22 mouse cellular contexts compared by ENCODE assay signal in the genomic region with DNA sequence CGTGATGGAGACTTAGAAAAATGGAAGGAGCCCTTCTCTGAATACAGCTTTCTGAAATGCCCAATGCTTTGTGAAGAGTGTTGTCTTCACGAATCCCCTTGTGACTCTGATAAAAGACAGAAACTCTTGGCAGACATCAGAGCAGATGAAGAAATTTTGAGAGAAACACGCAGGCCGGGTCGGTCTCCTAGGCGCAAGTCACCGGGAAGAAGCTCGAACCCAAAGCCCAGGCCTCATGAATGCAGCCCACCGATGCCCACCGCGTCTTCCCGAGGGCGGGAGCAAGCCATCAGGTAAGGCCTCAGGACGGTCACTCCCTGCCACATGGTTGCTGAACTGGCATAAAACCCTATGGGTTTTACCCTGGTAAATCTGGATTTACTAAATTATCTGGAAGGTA. TPM values are rescaled to one million over a fixed set of nuclear protein-coding genes. Genes with fewer than 3 reads are reported as not detected.
DNase-seq lines count a peak whose midpoint lies in the region; ATAC-seq and TF ChIP-seq lines count a peak whose summit lies in the region.
"Had no signal": no experiment of that assay in that cellular context is flagged by ENCODE, and none has a peak within 500 bp of the region (broad histone marks: within the 10 kb centered on the region; RNA-seq: fewer than 3 reads in every experiment).

No protein-coding gene starts in this region.

- ATAC-seq in midbrain, embryonic 11.5 days (ENCODE audit: low FRiP score), result no peak
- ATAC-seq: activated CD4-positive, CD25-positive, alpha-beta regulatory T cell, adult 4 months; forebrain, embryonic 13.5 days; forebrain, embryonic 16.5 days; intestine, postnatal 0 days had no signal

- DNase-seq in gastrocnemius, adult 2 months, result no peak
- no peak for DNase-seq in gastrocnemius, postnatal 14 days
- peak; percentile 45 for DNase-seq in midbrain, embryonic 11.5 days (ENCODE audit: low spot score, missing footprints)
- no peak for DNase-seq in midbrain, embryonic 10.5 days (ENCODE audit: low spot score)
- DNase-seq in ES-E14 (ENCODE audit: low read depth, low spot score), result no peak
- no peak for DNase-seq in layer of hippocampus, adult 9-10 months (ENCODE audit: low spot score)
- DNase-seq: B cell, adult 2 months; cerebellum, adult 11-12 months; cerebellum, adult 8-10 months; cerebellum, postnatal 10 days; cerebellum, postnatal 36 days; gastrocnemius, postnatal 25 days had no signal

- H3K9ac ChIP-seq in midbrain, embryonic 11.5 days (ENCODE audit: low read length), result no peak overlapping the region
- H3K9ac ChIP-seq in ES-E14 (ENCODE audit: insufficient read depth, low read depth, low read length, poor library complexity, severe bottlenecking), result peak overlapping the region; percentile 37; the same call in 1 of the 2 replicates
- H3K9ac ChIP-seq: forebrain, embryonic 13.5 days; hindbrain, embryonic 12.5 days; hindbrain, embryonic 15.5 days had no signal

- no peaks in the 10 kb centered on the region for H3K9me3 ChIP-seq in midbrain, embryonic 11.5 days (ENCODE audit: control insufficient read depth, low read length)
- 0 out of 2 replicates have a peak, but pooled peaks cover 5% of the 10 kb centered on the region for H3K9me3 ChIP-seq in midbrain, embryonic 10.5 days (replicated peaks)
- H3K9me3 ChIP-seq in ES-E14 (ENCODE audit: control insufficient read depth, insufficient read depth, low read depth, low read length), result no peaks in the 10 kb centered on the region
- H3K9me3 ChIP-seq: forebrain, embryonic 13.5 days; heart, embryonic 10.5 days; hindbrain, embryonic 12.5 days; hindbrain, embryonic 15.5 days had no signal

- in situ Hi-C loops in ES-E14 (cut with MboI; ENCODE audit: low sequenced_read_pairs in 2 of 2, unreplicated experiment in 2 of 2), result no loop called here

- no peak for TF ChIP-seq CTCF in gastrocnemius, adult 2 months (IDR thresholded peaks at IDR 0.05)

- intact Hi-C loops in gastrocnemius, adult 2 months (cut with DNase I), result no loop called here
- intact Hi-C loops in gastrocnemius, postnatal 14 days (cut with DNase I; ENCODE audit: low total_unique reads), result no loop called here

- H3K4me2 ChIP-seq in midbrain, embryonic 11.5 days, result no peak overlapping the region
- H3K4me2 ChIP-seq: forebrain, embryonic 13.5 days; hindbrain, embryonic 12.5 days; hindbrain, embryonic 15.5 days had no signal

- no peaks in the 10 kb centered on the region for H3K36me3 ChIP-seq in midbrain, embryonic 11.5 days (ENCODE audit: control insufficient read depth, insufficient read depth, low read length)
- no peaks in the 10 kb centered on the region for H3K36me3 ChIP-seq in midbrain, embryonic 10.5 days
- no peaks in the 10 kb centered on the region for H3K36me3 ChIP-seq in ES-E14 (ENCODE audit: control insufficient read depth, insufficient read depth, low read length, poor library complexity, severe bottlenecking)
- H3K36me3 ChIP-seq: forebrain, embryonic 10.5 days; heart, embryonic 10.5 days; hindbrain, embryonic 12.5 days; hindbrain, embryonic 15.5 days had no signal

- H3K27ac ChIP-seq in gastrocnemius, adult 2 months, result peak overlapping the region; percentile 64; the same call in 1 of the 2 replicates
- no peak overlapping the region for H3K27ac ChIP-seq in midbrain, embryonic 11.5 days (ENCODE audit: low read depth, low read length)
- H3K27ac ChIP-seq in midbrain, embryonic 10.5 days (replicated peaks), result no peak overlapping the region
- H3K27ac ChIP-seq in ES-E14 (ENCODE audit: insufficient read depth, low read depth, low read length, poor library complexity, severe bottlenecking), result no peak overlapping the region
- H3K27ac ChIP-seq: forebrain, embryonic 10.5 days; forebrain, embryonic 13.5 days; heart, embryonic 10.5 days; hindbrain, embryonic 12.5 days; hindbrain, embryonic 15.5 days had no signal

- no peaks in the 10 kb centered on the region for H3K27me3 ChIP-seq in midbrain, embryonic 11.5 days (ENCODE audit: control insufficient read depth, insufficient read depth, low read length)
- no peaks in the 10 kb centered on the region for H3K27me3 ChIP-seq in midbrain, embryonic 10.5 days (ENCODE audit: low read depth, poor library complexity, severe bottlenecking)
- H3K27me3 ChIP-seq: CH12.LX; forebrain, embryonic 13.5 days; hindbrain, embryonic 12.5 days; hindbrain, embryonic 15.5 days had no signal

- H3K4me1 ChIP-seq in midbrain, embryonic 11.5 days (ENCODE audit: control insufficient read depth, insufficient read depth, low read length), result no peaks in the 10 kb centered on the region
- peaks cover 3% of the 10 kb centered on the region; the same call in 1 of the 2 replicates for H3K4me1 ChIP-seq in midbrain, embryonic 10.5 days
- no peaks in the 10 kb centered on the region for H3K4me1 ChIP-seq in ES-E14 (ENCODE audit: control insufficient read depth in 2 of 2, insufficient read depth in 2 of 2, low read length in 2 of 2, poor library complexity in 1 of 2)
- H3K4me1 ChIP-seq: forebrain, embryonic 10.5 days; forebrain, embryonic 13.5 days; heart, embryonic 10.5 days; hindbrain, embryonic 12.5 days; hindbrain, embryonic 15.5 days had no signal

- WGBS in midbrain, embryonic 11.5 days, result 92% methylated on average over 14 of the region's 14 CpGs
- 89% methylated on average over 14 of the region's 14 CpGs for WGBS in midbrain, embryonic 10.5 days

- peak overlapping the region; percentile 43 for H3K4me3 ChIP-seq in gastrocnemius, adult 2 months
- H3K4me3 ChIP-seq in midbrain, embryonic 11.5 days (ENCODE audit: low read depth, low read length), result no peak overlapping the region
- H3K4me3 ChIP-seq in midbrain, embryonic 10.5 days, result no peak overlapping the region
- 0 out of 4 replicates have a peak overlapping the region, but pooled peaks of 1 of the 2 experiments have one; percentile 18 for H3K4me3 ChIP-seq in ES-E14 (ENCODE audit: insufficient read depth in 1 of 2, low read depth in 1 of 2, low read length in 2 of 2, poor library complexity in 1 of 2, severe bottlenecking in 1 of 2)
- H3K4me3 ChIP-seq: forebrain, embryonic 10.5 days; forebrain, embryonic 13.5 days; heart, adult 2 months; heart, embryonic 10.5 days; hindbrain, embryonic 12.5 days; hindbrain, embryonic 15.5 days had no signal

TF ChIP-seq in ES-E14, 5 proteins besides CTCF, POLR2A, EP300 and RAD21:
- TF ChIP-seq CHD2 (IDR thresholded peaks at IDR 0.05; ENCODE audit: low read depth, low read length) (no peak), HCFC1 (IDR thresholded peaks at IDR 0.05; ENCODE audit: borderline replicate concordance, insufficient read depth, low read length) (no peak), ZNF384 (IDR thresholded peaks at IDR 0.05; ENCODE audit: low read depth, low read length) (no peak), MAFK (IDR thresholded peaks at IDR 0.05; ENCODE audit: insufficient read depth, low read depth, low read length) (no peak), ZC3H11A (IDR thresholded peaks at IDR 0.05; ENCODE audit: borderline replicate concordance, low read depth, low read length) (no peak)

RNA-seq across cellular contexts. Expression of gene Fam161a, which starts 13.5 kb away (rescaled TPM):
- 1 to 10 TPM; 1.9 to 3.0 TPM for total RNA-seq in gastrocnemius, adult 2 months (2021)
- total RNA-seq in gastrocnemius, postnatal 14 days (2021), result 1 to 10 TPM; 1.7 TPM
- 3.8 and 4.0 TPM in 2 replicates for polyA plus RNA-seq in midbrain, embryonic 11.5 days (2014; fragmentation: Nextera tagmentation; extraction: Ambion mirVana)
- 1.6 and 3.1 TPM in 2 replicates for polyA plus RNA-seq in midbrain, embryonic 10.5 days (2016; fragmentation: Nextera tagmentation; extraction: Ambion mirVana)
- total RNA-seq in ES-E14 (2012; rRNA removed), result 2.7 and 3.7 TPM in 2 replicates

RNA-seq across cellular contexts. Expression of gene Cct4, which starts 30.5 kb away (rescaled TPM):
- 100 to 1,000 TPM in 1 of 2 experiments, 10 to 100 TPM in 1; 99.6 to 110 TPM for total RNA-seq in gastrocnemius, adult 2 months (2021)
- 100 to 1,000 TPM in 1 of 2 experiments, 10 to 100 TPM in 1; 93.9 to 104 TPM for total RNA-seq in gastrocnemius, postnatal 14 days (2021)
- 448 and 476 TPM in 2 replicates for polyA plus RNA-seq in midbrain, embryonic 11.5 days (2014; fragmentation: Nextera tagmentation; extraction: Ambion mirVana)
- 396 and 436 TPM in 2 replicates for polyA plus RNA-seq in midbrain, embryonic 10.5 days (2016; fragmentation: Nextera tagmentation; extraction: Ambion mirVana)
- total RNA-seq in ES-E14 (2012; rRNA removed), result 329 and 382 TPM in 2 replicates

RNA-seq across cellular contexts. Expression of gene Commd1, which starts 38.7 kb away (rescaled TPM):
- total RNA-seq in gastrocnemius, adult 2 months (2021), result 100 to 1,000 TPM in 1 of 2 experiments, 10 to 100 TPM in 1; 89.3 to 105 TPM
- 100 to 1,000 TPM; 117 to 122 TPM for total RNA-seq in gastrocnemius, postnatal 14 days (2021)
- 432 and 437 TPM in 2 replicates for polyA plus RNA-seq in midbrain, embryonic 11.5 days (2014; fragmentation: Nextera tagmentation; extraction: Ambion mirVana)
- polyA plus RNA-seq in midbrain, embryonic 10.5 days (2016; fragmentation: Nextera tagmentation; extraction: Ambion mirVana), result 385 and 427 TPM in 2 replicates
- 83.5 and 106 TPM in 2 replicates for total RNA-seq in ES-E14 (2012; rRNA removed)

RNA-seq across cellular contexts. Expression of gene Gm28048, which starts 39.0 kb away (rescaled TPM):
- 1 to 10 TPM; 1.8 to 2.1 TPM for total RNA-seq in gastrocnemius, adult 2 months (2021)
- 1 to 10 TPM; 3.2 to 3.6 TPM for total RNA-seq in gastrocnemius, postnatal 14 days (2021)
- 5.2 and 5.6 TPM in 2 replicates for polyA plus RNA-seq in midbrain, embryonic 11.5 days (2014; fragmentation: Nextera tagmentation; extraction: Ambion mirVana)
- polyA plus RNA-seq in midbrain, embryonic 10.5 days (2016; fragmentation: Nextera tagmentation; extraction: Ambion mirVana), result 3.0 and 3.2 TPM in 2 replicates
- 13.8 and 16.3 TPM in 2 replicates for total RNA-seq in ES-E14 (2012; rRNA removed)

RNA-seq across cellular contexts. Expression of gene Zrsr1, which starts 49.0 kb away (rescaled TPM):
- total RNA-seq in gastrocnemius, adult 2 months (2021), result 10 to 100 TPM; 20.7 to 20.9 TPM
- total RNA-seq in gastrocnemius, postnatal 14 days (2021), result 10 to 100 TPM in 1 of 2 experiments, 1 to 10 TPM in 1; 8.8 to 10.5 TPM
- polyA plus RNA-seq in midbrain, embryonic 11.5 days (2014; fragmentation: Nextera tagmentation; extraction: Ambion mirVana), result 4.3 and 5.3 TPM in 2 replicates
- polyA plus RNA-seq in midbrain, embryonic 10.5 days (2016; fragmentation: Nextera tagmentation; extraction: Ambion mirVana), result 2.9 and 3.2 TPM in 2 replicates
- 6.4 and 18.0 TPM in 2 replicates for total RNA-seq in ES-E14 (2012; rRNA removed)
